Mouse (Mus musculus) CH12.LX (cell line): ENCODE results near the gene Itih2.

Source experiments
- BHLHE40 ChIP-seq: IDR thresholded peaks from 2 replicates; pipeline ENCODE4 v1.6.1; 2011; ENCODE audit warnings: mild to moderate bottlenecking, low read depth, low read length, improper control_type of control experiment
- CTCF ChIP-seq, 2 experiments: IDR thresholded peaks in 1 of 2; conservative IDR thresholded peaks in 1 of 2; 2 replicates each; pipeline ENCODE4 v1.5.1; 2011 to 2012; ENCODE audit warnings: low read depth in 2 of 2, low read length in 2 of 2, improper control_type of control experiment in 1 of 2, inconsistent platforms in 1 of 2, mild to moderate bottlenecking in 1 of 2, moderate library complexity in 1 of 2
- EP300 ChIP-seq: IDR thresholded peaks from 2 replicates; pipeline ENCODE4 v1.6.1; 2011; ENCODE audit warnings: low read length, improper control_type of control experiment
- IRF4 ChIP-seq: IDR thresholded peaks from 2 replicates; pipeline ENCODE4 v1.6.1; 2014; ENCODE audit warnings: low read depth, mild to moderate bottlenecking, inconsistent platforms, low read length, improper control_type of control experiment
- JUND ChIP-seq: conservative IDR thresholded peaks from 2 replicates; pipeline ENCODE4 v1.6.1; 2011; ENCODE audit warnings: low read depth, low read length, improper control_type of control experiment
- MAFK ChIP-seq: IDR thresholded peaks from 2 replicates; pipeline ENCODE4 v1.6.1; 2011; ENCODE audit warnings: low read length, improper control_type of control experiment; ENCODE audit not compliant: insufficient replicate concordance
- MEF2A ChIP-seq: IDR thresholded peaks from 2 replicates; pipeline ENCODE4 v1.6.1; 2014; ENCODE audit warnings: low read depth, mild to moderate bottlenecking, inconsistent platforms, low read length, improper control_type of control experiment, borderline replicate concordance
- NELFE ChIP-seq: IDR thresholded peaks from 2 replicates; pipeline ENCODE4 v1.6.1; 2011; ENCODE audit warnings: low read depth, low read length, improper control_type of control experiment
- POLR2A ChIP-seq: IDR thresholded peaks from 2 replicates; pipeline ENCODE4 v1.6.1; 2011; ENCODE audit warnings: low read depth, mild to moderate bottlenecking, improper control_type of control experiment, low read length
- POLR2AphosphoS2 ChIP-seq: IDR thresholded peaks from 2 replicates; pipeline ENCODE4 v1.6.1; 2011; ENCODE audit warnings: low read depth, low read length, improper control_type of control experiment
- SMC3 ChIP-seq: IDR thresholded peaks from 2 replicates; pipeline ENCODE4 v1.6.1; 2011; ENCODE audit warnings: low read depth, low read length, improper control_type of control experiment
- USF1 ChIP-seq: IDR thresholded peaks from 2 replicates; pipeline ENCODE4 v1.6.1; 2014; ENCODE audit warnings: low read depth, mild to moderate bottlenecking, inconsistent platforms, low read length, improper control_type of control experiment
- ZC3H11A ChIP-seq: IDR thresholded peaks from 2 replicates; pipeline ENCODE4 v1.6.1; 2012; ENCODE audit warnings: low read depth, mild to moderate bottlenecking, inconsistent platforms, low read length, improper control_type of control experiment
- ZMIZ1 ChIP-seq: IDR thresholded peaks from 2 replicates; pipeline ENCODE4 v1.6.1; 2012; ENCODE audit warnings: low read depth, mild to moderate bottlenecking, inconsistent platforms, low read length, improper control_type of control experiment

DNA sequence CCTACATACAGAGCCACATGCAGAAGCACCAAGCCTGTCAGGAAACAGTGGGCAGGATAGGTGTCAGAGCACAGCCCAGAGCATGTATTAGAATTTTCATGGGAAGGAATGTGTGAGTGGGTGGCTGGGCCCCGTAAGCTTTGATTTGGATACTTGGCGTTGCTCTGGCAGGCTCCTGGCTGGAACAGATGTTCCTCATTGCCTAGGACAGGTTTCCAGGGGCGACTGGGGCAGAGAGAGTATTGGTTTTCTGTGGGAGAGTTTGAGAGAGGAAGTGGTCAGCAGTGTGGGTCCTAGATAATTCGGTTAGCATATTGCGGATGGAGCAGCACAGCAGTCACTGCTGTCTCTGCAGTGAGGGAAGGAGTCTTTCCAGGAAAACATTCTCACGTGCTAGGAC lies 35.4 kb upstream of the Itih2 start:
- TF ChIP-seq BHLHE40 (no peak), POLR2A (no peak), CTCF (conservative IDR thresholded peaks at IDR 0.05 in 1 of 2, IDR thresholded peaks at IDR 0.05 in 1 of 2; ENCODE audit: low read depth in 2 of 2, low read length in 2 of 2) (no peak), MAFK (no peak), EP300 (no peak), JUND (no peak), IRF4 (no peak), USF1 (no peak), SMC3 (no peak), MEF2A (no peak), NELFE (no peak), ZC3H11A (no peak), POLR2AphosphoS2 (no peak), ZMIZ1 (no peak)
